Mouse (Mus musculus) urinary bladder, postnatal 4 days (tissue): ENCODE data around the gene Jade1.

ENCODE experiments used
- DNase-seq, 2 experiments: peaks; one replicate each; pipeline ENCODE4 v3.0.0; 2021 to 2022; ENCODE audit warnings: low spot score in 2 of 2

Gene Jade1

GRCm38 (mm10) chr3:41599226-41599625 is 43.7 kb downstream of the Jade1 start:
- no peak for DNase-seq

- DNase-seq: no peak
Observed at GRCm38 (mm10) chr3:41599806-41600589, 44.5 kb downstream of the Jade1 start.

- DNase-seq: no peak
Observed at GRCm38 (mm10) chr3:41601226-41602020, 45.9 kb downstream of the Jade1 start.

GRCm38 (mm10) chr3:41602933-41603332 is 47.4 kb downstream of the Jade1 start:
- DNase-seq: peak in 1 of 2 experiments; percentile 15

- DNase-seq: no peak
Observed at GRCm38 (mm10) chr3:41603470-41604019, 48.0 kb downstream of the Jade1 start.

GRCm38 (mm10) chr3:41604629-41605321 is 49.2 kb downstream of the Jade1 start:
- DNase-seq: no peak

GRCm38 (mm10) chr3:41605601-41606329 is 50.2 kb downstream of the Jade1 start:
- no peak for DNase-seq

- no peak for DNase-seq
Observed at GRCm38 (mm10) chr3:41606330-41606664, 50.8 kb downstream of the Jade1 start.

- DNase-seq: no peak
Observed at GRCm38 (mm10) chr3:41607050-41607449, 51.5 kb downstream of the Jade1 start.

GRCm38 (mm10) chr3:41607467-41607866 is 51.9 kb downstream of the Jade1 start:
- no peak for DNase-seq

GRCm38 (mm10) chr3:41609071-41609470 is 53.5 kb downstream of the Jade1 start:
- DNase-seq: no peak

GRCm38 (mm10) chr3:41612211-41612610 is 56.7 kb downstream of the Jade1 start:
- DNase-seq: no peak

- DNase-seq: no peak
Observed at GRCm38 (mm10) chr3:41613706-41614105, 58.2 kb downstream of the Jade1 start.

- DNase-seq: no peak
Observed at GRCm38 (mm10) chr3:41614230-41614985, 58.9 kb downstream of the Jade1 start.

- DNase-seq: no peak
Observed at GRCm38 (mm10) chr3:41618036-41618435, 62.5 kb downstream of the Jade1 start.

GRCm38 (mm10) chr3:41618488-41618887 is 63.0 kb downstream of the Jade1 start:
- DNase-seq: no peak

GRCm38 (mm10) chr3:41620971-41621370 is 65.4 kb downstream of the Jade1 start:
- DNase-seq: no peak

GRCm38 (mm10) chr3:41655642-41656041 is 100.1 kb downstream of the Jade1 start:
- no peak for DNase-seq
